Mouse (Mus musculus) forebrain, embryonic 16.5 days (tissue): ENCODE data around the gene Alg5. TPM values are rescaled to one million over a fixed set of nuclear protein-coding genes. Genes with fewer than 3 reads are reported as not detected.

Experiments
- ATAC-seq: fragments of 200-750 bp; cut with Nextera tagmentation; 2 replicates; pipeline ENCODE4 v1.8.0; 2017; ENCODE audit warnings: mild to moderate bottlenecking, moderate library complexity
- H3K27ac ChIP-seq: fragments of 300-500 bp; sonication (generic); 2 replicates; pipeline ENCODE4 v1.5.1; 2014; ENCODE audit warnings: low read length, control low read depth
- H3K27me3 ChIP-seq: fragments of 300-500 bp; sonication (generic); replicated peaks from 2 replicates; pipeline ENCODE4 v1.6.1; 2014; ENCODE audit warnings: low read length; ENCODE audit not compliant: control insufficient read depth, insufficient read depth
- H3K36me3 ChIP-seq: fragments of 300-500 bp; sonication (generic); 2 replicates; pipeline ENCODE4 v1.6.1; 2014; ENCODE audit not compliant: control insufficient read depth, insufficient read depth
- H3K4me1 ChIP-seq: fragments of 300-500 bp; sonication (generic); replicated peaks from 2 replicates; pipeline ENCODE4 v1.6.1; 2014; ENCODE audit warnings: low read length; ENCODE audit not compliant: control insufficient read depth, insufficient read depth
- H3K4me2 ChIP-seq: fragments of 300-500 bp; sonication (generic); 2 replicates; pipeline ENCODE4 v1.6.1; 2014; ENCODE audit warnings: mild to moderate bottlenecking, low read length, control low read depth
- H3K4me3 ChIP-seq: fragments of 300-500 bp; sonication (generic); replicated peaks from 2 replicates; pipeline ENCODE4 v1.5.1; 2014; ENCODE audit warnings: mild to moderate bottlenecking, low read length, control low read depth
- H3K9ac ChIP-seq: fragments of 300-500 bp; sonication (generic); replicated peaks from 2 replicates; pipeline ENCODE4 v1.6.1; 2014; ENCODE audit warnings: low read depth, low read length, control low read depth
- H3K9me3 ChIP-seq: fragments of 300-500 bp; sonication (generic); 2 replicates; pipeline ENCODE4 v1.6.1; 2016; ENCODE audit warnings: low read length; ENCODE audit not compliant: control insufficient read depth
- WGBS: fragments of 180-500 bp; shearing (Covaris S2); extraction: QIAGEN DNeasy Blood & Tissue Kit; methylation state at CpG from one replicate; pipeline ENCODE4 v1.1.7; 2014; 5-methylcytosine and 5-hydroxymethylcytosine counted together
- polyA plus RNA-seq: library from polyadenylated mRNA; unstranded; fragments of >200 nt; fragmentation: Nextera tagmentation; extraction: Ambion mirVana; gene quantifications from 2 replicates; pipeline ENCODE4 v1.2.1, GENCODE M21; 2015

Gene Alg5
- polyA plus RNA-seq, 1 experiment from 2014 or later, result 52.7 TPM

- no peak overlapping the region for H3K27ac ChIP-seq
- 95% methylated on average over 6 of the region's 6 CpGs for WGBS
- H3K9ac ChIP-seq, result no peak overlapping the region
- H3K4me2 ChIP-seq, result no peak overlapping the region
- H3K9me3 ChIP-seq, result no peaks in the 10 kb centered on the region
- no peak overlapping the region for H3K4me3 ChIP-seq
- H3K36me3 ChIP-seq, result peaks cover 36% of the 10 kb centered on the region
- ATAC-seq, result no peak
- no peaks in the 10 kb centered on the region for H3K27me3 ChIP-seq
- H3K4me1 ChIP-seq, result no peaks in the 10 kb centered on the region
Observed at GRCm38 (mm10) chr3:54715461-54715860, 19.9 kb upstream of the Alg5 start.

- whole genome bisulfite sequencing, result 84% methylated on average over 6 of the region's 6 CpGs
- Histone ChIP-seq H3K4me2 (no peak overlapping the region), H3K27ac (no peak overlapping the region), H3K9ac (no peak overlapping the region), H3K4me1 (no peaks in the 10 kb centered on the region), H3K36me3 (peaks cover 34% of the 10 kb centered on the region), H3K27me3 (no peaks in the 10 kb centered on the region), H3K9me3 (no peaks in the 10 kb centered on the region), H3K4me3 (no peak overlapping the region)
- ATAC-seq, result no peak
Observed at GRCm38 (mm10) chr3:54717348-54717747, 18.0 kb upstream of the Alg5 start.

- H3K9me3 ChIP-seq, result no peaks in the 10 kb centered on the region
- no peaks in the 10 kb centered on the region for H3K27me3 ChIP-seq
- H3K4me2 ChIP-seq, result no peak overlapping the region
- H3K4me1 ChIP-seq, result no peaks in the 10 kb centered on the region
- H3K9ac ChIP-seq, result no peak overlapping the region
- H3K36me3 ChIP-seq, result peaks cover 30% of the 10 kb centered on the region
- ATAC-seq, result no peak
- H3K27ac ChIP-seq, result no peak overlapping the region
- 63% methylated on average over 3 of the region's 3 CpGs for WGBS
- H3K4me3 ChIP-seq, result no peak overlapping the region
Observed at GRCm38 (mm10) chr3:54718947-54719346, 16.4 kb upstream of the Alg5 start.

- H3K4me1 ChIP-seq, result no peaks in the 10 kb centered on the region
- no peak overlapping the region for H3K4me2 ChIP-seq
- no peak overlapping the region for H3K4me3 ChIP-seq
- no peaks in the 10 kb centered on the region for H3K27me3 ChIP-seq
- 90% methylated on average over 10 of the region's 10 CpGs for WGBS
- H3K27ac ChIP-seq, result no peak overlapping the region
- peaks cover 31% of the 10 kb centered on the region for H3K36me3 ChIP-seq
- H3K9me3 ChIP-seq, result no peaks in the 10 kb centered on the region
- ATAC-seq, result no peak
- no peak overlapping the region for H3K9ac ChIP-seq
Observed at GRCm38 (mm10) chr3:54723741-54724500, 11.4 kb upstream of the Alg5 start.

- Histone ChIP-seq H3K9ac (no peak overlapping the region), H3K4me1 (no peaks in the 10 kb centered on the region), H3K4me2 (no peak overlapping the region), H3K36me3 (peaks cover 39% of the 10 kb centered on the region), H3K4me3 (no peak overlapping the region), H3K27me3 (no peaks in the 10 kb centered on the region), H3K27ac (no peak overlapping the region), H3K9me3 (no peaks in the 10 kb centered on the region)
- ATAC-seq, result no peak
- 89% methylated on average over 2 of the region's 2 CpGs for WGBS
Observed at GRCm38 (mm10) chr3:54725344-54725743, 10.0 kb upstream of the Alg5 start.

- no peaks in the 10 kb centered on the region for H3K4me1 ChIP-seq
- H3K9ac ChIP-seq, result no peak overlapping the region
- no peak overlapping the region for H3K27ac ChIP-seq
- no peak overlapping the region for H3K4me3 ChIP-seq
- no peak overlapping the region for H3K4me2 ChIP-seq
- 91% methylated on average over 2 of the region's 2 CpGs for WGBS
- no peaks in the 10 kb centered on the region for H3K27me3 ChIP-seq
- ATAC-seq, result no peak
- peaks cover 38% of the 10 kb centered on the region for H3K36me3 ChIP-seq
- H3K9me3 ChIP-seq, result no peaks in the 10 kb centered on the region
Observed at GRCm38 (mm10) chr3:54727588-54727987, 7.8 kb upstream of the Alg5 start.

- Histone ChIP-seq H3K4me1 (no peaks in the 10 kb centered on the region), H3K4me2 (no peak overlapping the region), H3K9me3 (no peaks in the 10 kb centered on the region), H3K36me3 (peaks cover 36% of the 10 kb centered on the region), H3K27ac (no peak overlapping the region), H3K27me3 (no peaks in the 10 kb centered on the region), H3K4me3 (no peak overlapping the region), H3K9ac (no peak overlapping the region)
- 92% methylated on average over 6 of the region's 6 CpGs for WGBS
- ATAC-seq, result no peak
Observed at GRCm38 (mm10) chr3:54728100-54728499, 7.2 kb upstream of the Alg5 start.

- Histone ChIP-seq H3K4me3 (no peak overlapping the region), H3K9me3 (no peaks in the 10 kb centered on the region), H3K36me3 (peaks cover 32% of the 10 kb centered on the region), H3K27me3 (no peaks in the 10 kb centered on the region), H3K4me2 (no peak overlapping the region), H3K9ac (no peak overlapping the region), H3K27ac (no peak overlapping the region), H3K4me1 (peaks cover 15% of the 10 kb centered on the region)
- WGBS, result 88% methylated on average over 8 of the region's 8 CpGs
- ATAC-seq, result no peak
Observed at GRCm38 (mm10) chr3:54731626-54732150, 3.7 kb upstream of the Alg5 start.

GRCm38 (mm10) chr3:54732371-54732770 lies 3.0 kb upstream of the Alg5 start:
- WGBS, result 94% methylated on average over 4 of the region's 4 CpGs
- Histone ChIP-seq H3K9me3 (no peaks in the 10 kb centered on the region), H3K9ac (no peak overlapping the region), H3K4me2 (no peak overlapping the region), H3K27ac (no peak overlapping the region), H3K4me1 (peaks cover 15% of the 10 kb centered on the region), H3K4me3 (no peak overlapping the region), H3K27me3 (no peaks in the 10 kb centered on the region), H3K36me3 (peaks cover 29% of the 10 kb centered on the region)
- no peak for ATAC-seq
